Mouse (Mus musculus) cortical plate, adult 2 months (tissue): ENCODE results near the gene Scamp2.

Source experiments
- CTCF ChIP-seq: fragments of 200-500 bp; IDR thresholded peaks from 2 replicates; pipeline ENCODE4 v1.5.1; 2011; ENCODE audit warnings: mild to moderate bottlenecking, control low read depth, low read length; ENCODE audit not compliant: insufficient read depth; ENCODE audit errors: extremely low read depth
- POLR2A ChIP-seq: fragments of 200-500 bp; IDR thresholded peaks from 2 replicates; pipeline ENCODE4 v1.6.1; 2011; ENCODE audit warnings: mild to moderate bottlenecking, low read length, control low read depth; ENCODE audit not compliant: insufficient read depth; ENCODE audit errors: extremely low read depth

- TF ChIP-seq CTCF (no peak), POLR2A (no peak)
Observed at GRCm38 (mm10) chr9:57543951-57544350, 16.8 kb upstream of the Scamp2 start.
